Mouse (Mus musculus) heart, postnatal 0 days (tissue): ENCODE measurements at regions not wholly inside any gene's neighbourhood (a gene's known extent, or its start where the extent isn't known, plus 50 kb on each side); places are given as distances from the start of the nearest gene placed in this dataset.

ENCODE experiments used
- ATAC-seq: fragments of 200-750 bp; cut with Nextera tagmentation; 2 replicates; pipeline ENCODE4 v1.8.0; 2017; ENCODE audit warnings: low read depth, moderate number of reproducible peaks, moderate library complexity; ENCODE audit not compliant: insufficient read depth
- DNase-seq: peaks from one replicate; pipeline ENCODE4 v3.0.0-alpha.2; 2016; ENCODE audit warnings: low spot score
- H3K27ac ChIP-seq: fragments of 300-500 bp; sonication (generic); 2 replicates; pipeline ENCODE4 v1.5.1; 2014; ENCODE audit warnings: low read depth, mild to moderate bottlenecking
- H3K27me3 ChIP-seq: fragments of 300-500 bp; sonication (generic); 2 replicates; pipeline ENCODE4 v1.6.1; 2014; ENCODE audit warnings: low read length, mixed read lengths; ENCODE audit not compliant: control insufficient read depth, insufficient read depth
- H3K36me3 ChIP-seq: fragments of 300-500 bp; sonication (generic); replicated peaks from 2 replicates; pipeline ENCODE4 v1.6.1; 2014; ENCODE audit warnings: low read length, mixed read lengths; ENCODE audit not compliant: control insufficient read depth, insufficient read depth
- H3K4me1 ChIP-seq: fragments of 300-500 bp; sonication (generic); 2 replicates; pipeline ENCODE4 v1.6.1; 2014; ENCODE audit warnings: antibody characterized with exemption; ENCODE audit not compliant: control insufficient read depth, insufficient read depth
- H3K4me2 ChIP-seq: fragments of 300-500 bp; sonication (generic); 2 replicates; pipeline ENCODE4 v1.6.1; 2014; ENCODE audit warnings: low read depth, mild to moderate bottlenecking, low read length, moderate library complexity
- H3K4me3 ChIP-seq: fragments of 300-500 bp; sonication (generic); 2 replicates; pipeline ENCODE4 v1.5.1; 2014; ENCODE audit warnings: low read depth, low read length
- H3K9ac ChIP-seq: fragments of 300-500 bp; sonication (generic); replicated peaks from 2 replicates; pipeline ENCODE4 v1.6.1; 2014; ENCODE audit warnings: low read depth, low read length, mixed read lengths
- H3K9me3 ChIP-seq: fragments of 300-500 bp; sonication (generic); replicated peaks from 2 replicates; pipeline ENCODE4 v1.6.1; 2016; ENCODE audit warnings: low read length; ENCODE audit not compliant: control insufficient read depth
- CTCF ChIP-seq: IDR thresholded peaks from 2 replicates; pipeline ENCODE4 v1.5.1; 2016; ENCODE audit warnings: antibody characterized with exemption, control low read depth, low read depth
- EP300 ChIP-seq: IDR thresholded peaks from 2 replicates; pipeline ENCODE4 v1.6.1; 2016; ENCODE audit warnings: antibody characterized with exemption, low read depth
- WGBS: fragments of 180-500 bp; shearing (Covaris S2); extraction: QIAGEN DNeasy Blood & Tissue Kit; methylation state at CpG from one replicate; pipeline ENCODE4 v1.1.7; 2014; 5-methylcytosine and 5-hydroxymethylcytosine counted together

GRCm38 (mm10) chr5:55276265-55276837 is 1278.1 kb downstream of the Stim2 start:
- Histone ChIP-seq H3K36me3 (no peaks in the 10 kb centered on the region), H3K9ac (no peak overlapping the region), H3K9me3 (no peaks in the 10 kb centered on the region), H3K4me1 (no peaks in the 10 kb centered on the region), H3K27ac (no peak overlapping the region), H3K4me3 (no peak overlapping the region), H3K27me3 (no peaks in the 10 kb centered on the region), H3K4me2 (no peak overlapping the region)
- no peak for TF ChIP-seq CTCF
- TF ChIP-seq EP300, result no peak
- ATAC-seq (no peak), DNase-seq (no peak)
- WGBS, result 90% methylated on average over 1 of the region's 1 CpGs

DNA sequence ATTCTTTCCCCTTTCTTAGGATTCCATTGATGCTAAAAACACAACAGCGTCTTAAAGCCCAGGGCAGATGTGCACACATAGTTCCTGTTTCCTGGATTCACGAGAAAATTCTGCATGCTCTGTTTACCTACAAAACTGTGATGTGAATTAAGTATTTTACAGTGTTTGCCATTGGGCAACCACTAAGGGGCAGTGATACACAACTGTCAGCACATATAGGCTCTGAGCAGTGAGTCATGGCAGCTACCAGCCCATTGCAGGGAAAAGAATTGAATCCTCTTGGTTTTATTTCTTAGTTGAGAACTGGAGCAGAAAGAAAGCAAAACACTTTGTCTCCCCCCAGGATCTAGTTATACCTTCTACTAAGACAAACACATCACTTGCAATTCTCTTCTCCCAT is 1295.0 kb downstream of the Stim2 start:
- DNase-seq, result no peak
- Histone ChIP-seq H3K9me3 (no peaks in the 10 kb centered on the region), H3K27ac (no peak overlapping the region), H3K4me1 (no peaks in the 10 kb centered on the region), H3K36me3 (no peaks in the 10 kb centered on the region), H3K4me2 (no peak overlapping the region), H3K27me3 (no peaks in the 10 kb centered on the region), H3K4me3 (no peak overlapping the region), H3K9ac (no peak overlapping the region)
- 56% methylated on average over 2 of the region's 2 CpGs for WGBS
- no peak for ATAC-seq
- TF ChIP-seq CTCF (peak; percentile 29), EP300 (no peak)

- Histone ChIP-seq H3K9ac (no peak overlapping the region), H3K4me3 (no peak overlapping the region), H3K4me1 (no peaks in the 10 kb centered on the region), H3K27me3 (no peaks in the 10 kb centered on the region), H3K4me2 (no peak overlapping the region), H3K27ac (no peak overlapping the region), H3K36me3 (no peaks in the 10 kb centered on the region), H3K9me3 (no peaks in the 10 kb centered on the region)
- DNase-seq, result no peak
- WGBS, result 63% methylated on average over 2 of the region's 2 CpGs
- no peak for TF ChIP-seq CTCF
- TF ChIP-seq EP300, result no peak
- ATAC-seq, result no peak
Observed at GRCm38 (mm10) chr5:55293978-55294377, 1295.7 kb downstream of the Stim2 start.

DNA sequence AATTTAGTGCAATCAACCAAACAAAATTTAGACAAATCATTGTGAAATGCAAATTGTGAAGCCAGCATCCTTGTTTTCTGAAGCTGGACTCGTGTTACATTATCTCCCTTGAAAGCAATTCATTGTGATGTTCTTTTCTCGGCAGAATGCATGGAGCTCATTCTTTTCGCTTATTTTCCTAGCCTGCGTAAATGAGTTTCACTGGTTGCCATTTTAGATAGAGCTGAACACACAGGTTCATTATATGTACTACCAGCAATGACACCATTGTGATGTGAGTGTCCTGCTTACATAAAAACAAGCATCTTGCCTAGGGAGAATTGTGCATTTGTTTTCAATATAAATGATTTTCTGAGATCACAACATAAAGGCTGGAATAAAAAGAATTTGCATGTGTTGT is 1296.5 kb downstream of the Stim2 start:
- 77% methylated on average over 4 of the region's 4 CpGs for WGBS
- TF ChIP-seq CTCF (no peak), EP300 (no peak)

DNA sequence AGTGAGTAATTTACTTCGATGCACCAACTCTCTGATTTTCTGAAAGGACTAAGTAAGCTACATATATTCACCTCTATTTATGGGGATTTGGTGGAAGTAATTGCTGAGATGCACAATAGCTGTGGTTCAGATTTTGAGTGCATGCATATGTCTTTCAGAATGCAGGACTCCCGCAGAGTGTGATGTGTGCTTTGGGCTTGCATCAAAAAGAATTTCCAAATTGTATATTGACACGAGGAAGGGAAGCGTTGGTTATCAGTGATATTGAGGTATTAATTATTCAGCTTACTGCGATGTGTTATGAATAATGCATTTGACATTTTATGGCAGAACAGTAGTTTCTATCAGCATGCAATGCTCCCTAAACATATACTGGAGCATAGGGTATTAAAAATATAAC is 1303.2 kb downstream of the Stim2 start:
- H3K27ac ChIP-seq, result no peak overlapping the region
- H3K9ac ChIP-seq, result no peak overlapping the region
- H3K4me2 ChIP-seq, result no peak overlapping the region
- no peaks in the 10 kb centered on the region for H3K36me3 ChIP-seq
- WGBS, result 78% methylated on average over 5 of the region's 5 CpGs
- H3K9me3 ChIP-seq, result no peaks in the 10 kb centered on the region
- TF ChIP-seq EP300 (no peak), CTCF (no peak)
- no peaks in the 10 kb centered on the region for H3K4me1 ChIP-seq
- no peak overlapping the region for H3K4me3 ChIP-seq
- DNase-seq (no peak), ATAC-seq (no peak)
- no peaks in the 10 kb centered on the region for H3K27me3 ChIP-seq

More for the DNA sequence above, 1296.5 kb downstream of the Stim2 start:
- Histone ChIP-seq H3K4me3 (no peak overlapping the region), H3K4me2 (no peak overlapping the region), H3K36me3 (no peaks in the 10 kb centered on the region), H3K27ac (no peak overlapping the region), H3K9me3 (no peaks in the 10 kb centered on the region), H3K27me3 (no peaks in the 10 kb centered on the region), H3K9ac (no peak overlapping the region), H3K4me1 (no peaks in the 10 kb centered on the region)
- DNase-seq, result no peak
- no peak for ATAC-seq

- Histone ChIP-seq H3K4me3 (no peak overlapping the region), H3K27me3 (no peaks in the 10 kb centered on the region), H3K27ac (no peak overlapping the region), H3K4me1 (no peaks in the 10 kb centered on the region), H3K9me3 (no peaks in the 10 kb centered on the region), H3K36me3 (no peaks in the 10 kb centered on the region), H3K9ac (no peak overlapping the region), H3K4me2 (no peak overlapping the region)
- no peak for TF ChIP-seq CTCF
- TF ChIP-seq EP300, result no peak
- no peak for ATAC-seq
- DNase-seq, result no peak
- WGBS, result 47% methylated on average over 1 of the region's 1 CpGs
Observed at GRCm38 (mm10) chr5:55345968-55346367, 1347.7 kb downstream of the Stim2 start.
